Mouse (Mus musculus) myocyte (in vitro differentiated cells): Measurements from ENCODE around the gene Mbl1.

Source experiments
- MAX ChIP-seq: IDR thresholded peaks from one replicate; pipeline ENCODE4 v1.6.1; 2011; ENCODE audit warnings: low read depth, mild to moderate bottlenecking, control low read depth
- MYOG ChIP-seq, 3 experiments: IDR thresholded peaks; one replicate each; pipeline ENCODE4 v1.6.1; 2011; ENCODE audit warnings: control low read depth in 2 of 3, low read depth in 2 of 3, mild to moderate bottlenecking in 2 of 3; ENCODE audit not compliant: insufficient read length in 2 of 3, control insufficient read depth in 1 of 3, insufficient read depth in 1 of 3
- POLR2A ChIP-seq: IDR thresholded peaks from one replicate; pipeline ENCODE4 v1.6.1; 2011; ENCODE audit warnings: low read depth, mild to moderate bottlenecking, control low read depth, moderate library complexity; ENCODE audit not compliant: insufficient read length
- POLR2AphosphoS2 ChIP-seq: IDR thresholded peaks from one replicate; pipeline ENCODE4 v1.6.1; 2011; ENCODE audit warnings: low read depth, control low read depth; ENCODE audit not compliant: insufficient read length
- SRF ChIP-seq: IDR thresholded peaks from one replicate; pipeline ENCODE4 v1.6.1; 2011; ENCODE audit warnings: low read depth; ENCODE audit not compliant: control insufficient read depth, insufficient read length
- TCF12 ChIP-seq: IDR thresholded peaks from one replicate; pipeline ENCODE4 v1.6.1; 2011; ENCODE audit warnings: mild to moderate bottlenecking, control low read depth; ENCODE audit not compliant: poor library complexity, insufficient read depth, severe bottlenecking

DNA sequence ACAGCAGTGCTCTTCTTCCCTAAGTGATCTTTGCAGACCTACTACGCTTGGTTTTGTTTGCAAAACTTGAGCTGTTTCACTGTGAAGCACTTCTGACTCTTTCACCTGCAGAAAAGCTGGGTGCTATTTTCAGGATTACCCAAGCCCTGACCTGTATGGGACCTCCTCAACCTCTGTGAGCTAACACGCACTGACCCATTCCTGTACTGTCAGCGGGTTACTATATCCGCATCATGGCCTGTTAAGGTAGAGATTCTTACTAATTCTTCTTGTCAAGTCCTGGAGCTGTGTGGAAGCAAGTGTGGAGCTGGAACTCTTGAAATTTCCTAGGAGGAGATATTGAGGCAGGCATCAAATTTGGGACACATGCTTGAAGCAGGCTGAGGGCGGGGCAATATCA is 26.6 kb upstream of the Mbl1 start:
- TF ChIP-seq POLR2A: no peak
- no peak for TF ChIP-seq MYOG (IDR thresholded peaks at IDR 0.05; ENCODE audit: control insufficient read depth in 1 of 3, insufficient read depth in 1 of 3, insufficient read length in 2 of 3, low read depth in 2 of 3)
- no peak for TF ChIP-seq MAX
- no peak for TF ChIP-seq TCF12
- no peak for TF ChIP-seq SRF
- TF ChIP-seq POLR2AphosphoS2: no peak
